Mouse (Mus musculus): ENCODE data around the gene Ehd1.

DNA sequence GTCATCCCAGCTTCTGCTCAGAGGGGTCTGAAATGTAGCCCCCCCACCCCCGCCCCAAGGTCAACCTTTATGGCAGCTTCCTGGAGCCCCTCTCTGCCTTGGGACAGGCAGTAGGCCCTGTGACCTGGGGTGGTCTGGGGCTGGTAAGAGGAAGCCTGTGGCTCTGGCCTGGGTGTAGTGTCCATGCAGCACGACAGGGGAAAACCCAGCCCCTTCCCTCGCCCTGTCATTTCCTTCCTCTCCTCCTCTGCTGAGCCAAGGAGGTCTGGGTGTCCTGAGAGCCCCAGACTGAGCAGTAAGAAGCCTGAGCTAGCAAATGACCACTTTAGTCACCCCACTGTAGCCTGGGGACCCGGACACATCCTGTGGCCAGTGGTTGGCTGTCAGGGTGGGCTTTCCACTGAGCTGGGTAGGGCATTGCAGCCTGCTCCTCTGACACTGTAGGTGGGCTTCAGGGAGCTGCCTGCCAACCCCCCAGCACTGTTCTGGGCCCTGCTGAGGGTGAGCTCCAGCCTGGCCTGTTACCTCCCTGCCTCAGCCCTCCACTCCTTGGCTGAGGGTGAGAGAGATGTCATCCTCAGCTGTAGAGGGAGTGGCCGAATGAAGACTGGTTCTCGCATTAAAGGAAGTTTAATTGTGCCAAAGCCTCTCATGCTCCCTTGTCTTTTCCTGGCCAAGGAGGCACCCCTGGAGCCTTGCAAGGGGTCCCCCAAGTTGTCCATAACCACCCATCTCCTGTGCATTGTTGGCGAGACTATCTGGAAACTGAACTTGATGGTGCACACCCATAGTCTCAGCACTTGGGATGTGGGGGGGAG lies 23.1 kb downstream of the Ehd1 start:
- TF ChIP-seq POLR2A (IDR thresholded peaks at IDR 0.05; ENCODE audit: borderline replicate concordance, low read depth, low read length): no peak
- no peak for TF ChIP-seq CTCF (IDR thresholded peaks at IDR 0.05; ENCODE audit: low read depth, low read length)

All from bone marrow macrophage, adult 2 months (primary cell).